Mouse (Mus musculus): ENCODE results near the gene Pik3ap1. TPM values are rescaled to one million over a fixed set of nuclear protein-coding genes. Genes with fewer than 3 reads are reported as not detected.
A peak's percentile ranks its signal among the peaks of the same experiment; 100 is the strongest.
"Not testable (repeated sequence)": the region's sequence is repeated elsewhere in the genome, so short reads cannot be mapped to it uniquely, and the experiment has no call there.

The Pik3ap1 gene
- polyA plus RNA-seq, 1 experiment from 2014 or later, result 5.7 TPM

DNA sequence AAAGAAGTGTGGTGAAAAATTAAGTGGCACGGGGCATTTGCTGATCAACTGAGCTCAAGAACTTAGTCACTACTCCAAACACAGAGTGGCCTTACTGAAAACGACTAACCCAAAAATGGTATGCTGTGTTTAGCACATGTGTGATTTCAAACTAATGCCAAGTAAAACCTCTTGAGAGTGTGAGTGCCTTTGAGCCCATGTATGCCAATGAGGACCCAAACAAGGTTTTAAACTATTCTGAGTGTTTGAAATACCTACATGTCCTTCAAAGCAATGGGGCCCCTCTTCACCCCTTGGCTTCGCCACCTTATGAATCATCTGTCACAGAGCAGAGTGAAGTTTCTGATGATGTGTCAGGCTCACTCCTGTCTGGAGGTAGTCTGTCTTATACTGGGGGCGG lies 61.8 kb downstream of the Pik3ap1 start:
- no peak overlapping the region for H3K4me2 ChIP-seq (ENCODE audit: low read depth, low read length)
- no peak for ATAC-seq

DNA sequence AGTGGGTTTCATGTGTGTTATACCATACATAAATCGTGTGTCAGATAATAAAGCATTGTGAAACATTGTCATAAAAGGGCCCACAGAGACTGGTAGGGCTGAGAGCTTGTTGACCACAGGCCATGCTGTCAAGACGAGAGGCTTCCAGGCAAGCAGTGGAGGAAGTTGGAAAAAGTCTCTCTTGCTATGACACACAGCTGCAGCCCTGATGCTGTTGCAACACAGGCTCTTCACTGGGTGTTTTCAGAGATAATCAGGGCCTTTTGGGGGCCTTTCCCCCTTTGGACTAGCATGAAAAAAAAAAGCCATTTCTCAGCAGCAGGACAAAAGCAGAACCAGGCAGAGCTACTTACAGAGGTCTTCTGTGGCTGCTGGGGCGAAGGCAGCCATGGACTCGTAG lies 63.8 kb downstream of the Pik3ap1 start:
- Histone ChIP-seq H3K36me3 (ENCODE audit: control insufficient read depth, insufficient read depth, low read length) (no peaks in the 10 kb centered on the region), H3K27ac (ENCODE audit: low read length) (no peak overlapping the region), H3K9me3 (ENCODE audit: control insufficient read depth, low read length) (no peaks in the 10 kb centered on the region), H3K4me3 (ENCODE audit: low read length) (no peak overlapping the region), H3K9ac (ENCODE audit: low read depth, low read length) (no peak overlapping the region), H3K4me1 (ENCODE audit: control insufficient read depth, insufficient read depth, low read length) (peaks cover 13% of the 10 kb centered on the region), H3K4me2 (ENCODE audit: low read depth, low read length) (no peak overlapping the region), H3K27me3 (replicated peaks; ENCODE audit: control insufficient read depth, insufficient read depth, low read length) (no peaks in the 10 kb centered on the region)
- ATAC-seq, result no peak
- 77% methylated on average over 4 of the region's 4 CpGs for WGBS

More for the DNA sequence above, 61.8 kb downstream of the Pik3ap1 start:
- 79% methylated on average over 4 of the region's 4 CpGs for WGBS
- H3K4me3 ChIP-seq (ENCODE audit: low read length), result no peak overlapping the region
- peaks cover 13% of the 10 kb centered on the region for H3K4me1 ChIP-seq (ENCODE audit: control insufficient read depth, insufficient read depth, low read length)
- H3K9me3 ChIP-seq (ENCODE audit: control insufficient read depth, low read length), result no peaks in the 10 kb centered on the region
- no peak overlapping the region for H3K9ac ChIP-seq (ENCODE audit: low read depth, low read length)
- H3K27ac ChIP-seq (ENCODE audit: low read length), result no peak overlapping the region
- H3K27me3 ChIP-seq (replicated peaks; ENCODE audit: control insufficient read depth, insufficient read depth, low read length), result no peaks in the 10 kb centered on the region
- H3K36me3 ChIP-seq (ENCODE audit: control insufficient read depth, insufficient read depth, low read length), result no peaks in the 10 kb centered on the region

DNA sequence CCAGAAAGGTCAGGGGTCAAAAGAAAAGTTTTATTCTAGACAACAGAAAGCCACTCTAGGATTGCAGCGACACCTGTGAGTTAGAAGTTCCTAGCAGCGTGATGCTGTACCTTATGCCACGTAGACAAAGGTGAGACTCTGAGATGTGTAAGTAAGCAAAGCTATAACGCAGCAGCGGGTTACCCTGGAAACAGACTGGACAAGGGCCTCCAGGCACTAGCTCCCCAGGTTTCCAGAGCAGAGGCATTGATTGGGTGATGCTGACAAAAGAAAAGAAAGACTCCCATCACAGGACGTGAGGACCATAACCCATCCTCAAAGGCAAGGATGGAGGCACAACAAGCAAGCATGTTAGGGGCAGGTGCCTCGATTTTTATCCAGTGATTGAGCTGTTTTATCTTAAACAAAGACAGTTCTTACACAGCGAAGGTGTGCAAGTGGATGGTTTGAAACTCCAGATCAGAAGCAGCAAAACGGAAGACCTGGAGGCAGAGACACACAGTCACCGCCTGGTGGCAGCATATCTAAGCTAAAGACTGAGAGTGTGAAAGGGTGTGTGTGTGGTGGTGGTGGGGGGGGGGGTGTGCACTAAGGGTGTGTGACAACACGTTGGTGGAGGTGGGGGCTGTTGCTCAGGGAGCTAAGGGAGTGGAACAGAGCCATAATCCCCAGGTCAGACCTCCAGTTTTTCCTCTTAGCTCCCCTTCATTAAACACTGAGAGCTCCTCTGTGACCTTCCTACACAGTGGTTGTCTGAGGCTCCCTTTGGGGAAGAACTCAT lies 67.4 kb downstream of the Pik3ap1 start:
- ATAC-seq, result peak; percentile 49
- 34% methylated on average over 11 of the region's 11 CpGs for WGBS
- Histone ChIP-seq H3K9me3 (ENCODE audit: control insufficient read depth, low read length) (no peaks in the 10 kb centered on the region), H3K4me3 (ENCODE audit: low read length) (no peak overlapping the region), H3K36me3 (ENCODE audit: control insufficient read depth, insufficient read depth, low read length) (no peaks in the 10 kb centered on the region), H3K9ac (ENCODE audit: low read depth, low read length) (no peak overlapping the region), H3K4me1 (ENCODE audit: control insufficient read depth, insufficient read depth, low read length) (peaks cover 13% of the 10 kb centered on the region), H3K27ac (ENCODE audit: low read length) (no peak overlapping the region), H3K27me3 (replicated peaks; ENCODE audit: control insufficient read depth, insufficient read depth, low read length) (no peaks in the 10 kb centered on the region; the same call in 1 of the 2 replicates), H3K4me2 (ENCODE audit: low read depth, low read length) (no peak overlapping the region)

DNA sequence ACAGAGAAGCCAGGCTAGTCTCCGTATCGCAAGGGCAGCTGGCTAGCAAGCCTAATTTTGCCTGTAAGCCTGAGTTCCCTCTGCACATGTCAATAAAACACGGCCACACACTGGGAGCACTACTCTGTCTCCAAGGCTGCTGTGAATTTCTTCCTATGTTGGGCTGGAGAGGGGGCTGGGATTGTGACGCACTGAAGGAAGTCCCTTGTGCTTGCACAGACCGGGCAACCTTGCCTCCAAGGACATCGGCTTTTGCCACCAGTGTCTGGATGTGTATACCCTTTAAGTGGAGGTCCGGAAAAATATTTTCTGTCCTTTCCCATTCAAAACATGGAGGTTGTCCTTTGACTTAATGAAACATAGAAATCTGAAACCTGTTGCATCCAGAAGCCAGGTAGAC lies 70.2 kb downstream of the Pik3ap1 start:
- ATAC-seq, result no peak
- 83% methylated on average over 7 of the region's 7 CpGs for WGBS
- Histone ChIP-seq H3K4me3 (ENCODE audit: low read length) (no peak overlapping the region), H3K27ac (ENCODE audit: low read length) (no peak overlapping the region), H3K9me3 (ENCODE audit: control insufficient read depth, low read length) (no peaks in the 10 kb centered on the region), H3K4me2 (ENCODE audit: low read depth, low read length) (no peak overlapping the region), H3K4me1 (ENCODE audit: control insufficient read depth, insufficient read depth, low read length) (no peaks in the 10 kb centered on the region; the same call in 1 of the 2 replicates), H3K36me3 (ENCODE audit: control insufficient read depth, insufficient read depth, low read length) (no peaks in the 10 kb centered on the region), H3K9ac (ENCODE audit: low read depth, low read length) (no peak overlapping the region), H3K27me3 (replicated peaks; ENCODE audit: control insufficient read depth, insufficient read depth, low read length) (no peaks in the 10 kb centered on the region; the same call in 1 of the 2 replicates)

DNA sequence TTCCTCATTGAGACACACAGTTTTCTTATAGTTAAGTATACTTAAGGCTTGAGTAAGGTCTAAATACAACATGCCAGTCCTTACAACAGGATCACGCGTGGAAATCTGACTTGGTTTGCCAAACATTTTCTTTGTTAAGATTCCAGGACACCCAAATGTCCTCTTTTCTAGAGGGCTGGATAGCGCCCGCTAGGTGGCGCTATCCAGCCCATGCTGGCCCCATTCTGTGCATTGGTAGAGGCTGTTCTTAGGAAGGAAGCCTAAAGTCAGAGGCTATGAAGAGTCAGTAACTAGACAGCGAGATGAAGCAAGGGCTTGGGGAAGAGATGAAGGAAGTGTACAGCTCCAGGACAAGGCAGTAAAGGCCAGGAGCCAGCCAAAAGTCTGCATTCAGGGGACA lies 71.2 kb downstream of the Pik3ap1 start:
- Histone ChIP-seq H3K4me3 (ENCODE audit: low read length) (no peak overlapping the region), H3K4me1 (ENCODE audit: control insufficient read depth, insufficient read depth, low read length) (no peaks in the 10 kb centered on the region; the same call in 1 of the 2 replicates), H3K4me2 (ENCODE audit: low read depth, low read length) (no peak overlapping the region), H3K27ac (ENCODE audit: low read length) (no peak overlapping the region), H3K36me3 (ENCODE audit: control insufficient read depth, insufficient read depth, low read length) (no peaks in the 10 kb centered on the region), H3K9ac (ENCODE audit: low read depth, low read length) (no peak overlapping the region), H3K9me3 (ENCODE audit: control insufficient read depth, low read length) (no peaks in the 10 kb centered on the region), H3K27me3 (replicated peaks; ENCODE audit: control insufficient read depth, insufficient read depth, low read length) (no peaks in the 10 kb centered on the region; the same call in 1 of the 2 replicates)
- ATAC-seq, result no peak
- WGBS, result 26% methylated on average over 6 of the region's 6 CpGs

DNA sequence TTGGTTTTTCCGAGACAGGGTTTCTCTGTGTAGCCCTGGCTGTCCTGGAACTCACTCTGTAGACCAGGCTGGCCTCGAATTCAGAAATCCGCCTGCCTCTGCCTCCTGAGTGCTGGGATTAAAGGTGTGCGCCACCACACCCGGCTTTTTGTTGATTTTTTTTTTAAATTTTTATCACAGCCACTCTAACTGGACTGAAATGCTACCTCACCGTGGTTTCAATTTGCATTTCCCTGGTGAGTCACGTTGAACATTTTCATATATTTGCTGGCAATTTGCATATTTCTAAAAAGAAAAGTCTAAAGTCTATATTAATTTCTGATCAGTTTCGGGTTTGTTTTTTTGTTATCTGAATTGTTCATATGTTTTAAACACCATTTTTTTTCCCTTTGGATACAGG lies 72.3 kb downstream of the Pik3ap1 start:
- H3K4me1 ChIP-seq (ENCODE audit: control insufficient read depth, insufficient read depth, low read length); H3K36me3 ChIP-seq (ENCODE audit: control insufficient read depth, insufficient read depth, low read length); H3K27ac ChIP-seq (ENCODE audit: low read length); H3K4me2 ChIP-seq (ENCODE audit: low read depth, low read length); H3K9me3 ChIP-seq (ENCODE audit: control insufficient read depth, low read length); ATAC-seq; H3K27me3 ChIP-seq (replicated peaks; ENCODE audit: control insufficient read depth, insufficient read depth, low read length); H3K9ac ChIP-seq (ENCODE audit: low read depth, low read length); H3K4me3 ChIP-seq (ENCODE audit: low read length): not testable (repeated sequence)
- 89% methylated on average over 8 of the region's 8 CpGs for WGBS

DNA sequence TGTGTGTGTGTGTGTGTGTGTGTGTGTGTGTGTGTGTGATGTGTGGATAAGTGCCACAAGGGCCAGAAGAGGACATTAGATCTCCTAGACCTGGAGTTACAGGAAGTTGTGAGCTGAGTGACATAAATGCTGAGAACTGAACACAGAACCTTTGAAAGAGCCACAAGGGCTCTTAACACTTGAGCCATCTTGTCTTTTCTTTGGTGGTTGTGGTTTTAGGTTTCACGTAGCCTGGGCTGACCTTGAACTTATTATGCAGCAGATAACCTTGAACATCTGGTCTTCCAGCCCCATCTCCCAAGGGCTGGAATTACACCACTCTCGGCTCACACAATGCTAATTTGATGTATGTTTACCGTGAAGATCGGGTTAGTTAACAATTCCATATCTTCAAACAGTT lies 72.9 kb downstream of the Pik3ap1 start:
- Histone ChIP-seq H3K27ac (ENCODE audit: low read length) (no peak overlapping the region), H3K27me3 (replicated peaks; ENCODE audit: control insufficient read depth, insufficient read depth, low read length) (no peaks in the 10 kb centered on the region; the same call in 1 of the 2 replicates), H3K9ac (ENCODE audit: low read depth, low read length) (no peak overlapping the region), H3K4me3 (ENCODE audit: low read length) (no peak overlapping the region), H3K9me3 (ENCODE audit: control insufficient read depth, low read length) (no peaks in the 10 kb centered on the region), H3K4me2 (ENCODE audit: low read depth, low read length) (no peak overlapping the region), H3K36me3 (ENCODE audit: control insufficient read depth, insufficient read depth, low read length) (no peaks in the 10 kb centered on the region), H3K4me1 (ENCODE audit: control insufficient read depth, insufficient read depth, low read length) (no peaks in the 10 kb centered on the region; the same call in 1 of the 2 replicates)
- 78% methylated on average over 4 of the region's 4 CpGs for WGBS
- ATAC-seq, result no peak

DNA sequence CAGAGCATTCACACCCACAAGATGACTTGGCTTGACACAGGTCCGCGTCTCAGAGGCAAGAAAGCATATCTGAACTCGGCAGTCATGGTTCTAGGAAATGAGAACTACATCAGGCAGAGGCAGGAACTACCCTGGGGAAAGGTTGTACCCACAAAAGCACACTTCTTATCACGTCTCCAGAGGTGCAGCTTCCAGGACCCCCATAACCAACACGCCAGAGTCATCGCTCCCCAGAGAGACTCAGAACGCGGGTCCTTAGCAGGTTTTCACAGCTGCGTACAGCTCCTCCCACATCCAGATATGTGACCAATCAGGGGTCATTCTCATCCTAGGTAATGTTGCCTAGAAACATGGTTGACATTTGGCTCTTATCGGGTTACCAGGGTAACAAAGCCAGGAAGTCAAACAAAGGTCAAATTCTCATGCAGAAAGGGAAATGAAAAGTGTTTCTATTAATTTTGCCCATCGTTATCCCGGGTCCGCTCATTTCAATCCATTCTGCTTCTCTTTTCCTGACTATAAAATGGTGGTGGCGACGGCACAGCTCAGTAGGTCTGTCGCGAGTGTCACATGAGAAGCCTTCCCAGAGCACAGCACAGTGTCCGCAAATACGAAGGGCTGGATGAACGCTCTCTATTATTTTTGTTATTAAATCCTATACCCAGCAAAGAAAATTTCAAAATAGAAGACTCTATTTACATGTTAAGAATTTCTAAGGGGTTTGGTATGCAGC lies 73.8 kb downstream of the Pik3ap1 start:
- Histone ChIP-seq H3K27ac (ENCODE audit: low read length) (no peak overlapping the region), H3K4me1 (ENCODE audit: control insufficient read depth, insufficient read depth, low read length) (no peaks in the 10 kb centered on the region; the same call in 1 of the 2 replicates), H3K36me3 (ENCODE audit: control insufficient read depth, insufficient read depth, low read length) (no peaks in the 10 kb centered on the region), H3K9ac (ENCODE audit: low read depth, low read length) (no peak overlapping the region), H3K27me3 (replicated peaks; ENCODE audit: control insufficient read depth, insufficient read depth, low read length) (no peaks in the 10 kb centered on the region; the same call in 1 of the 2 replicates), H3K4me3 (ENCODE audit: low read length) (peak overlapping the region; percentile 26), H3K4me2 (ENCODE audit: low read depth, low read length) (peak overlapping the region; percentile 64), H3K9me3 (ENCODE audit: control insufficient read depth, low read length) (no peaks in the 10 kb centered on the region)
- ATAC-seq, result peak; percentile 93
- WGBS, result 14% methylated on average over 20 of the region's 20 CpGs

DNA sequence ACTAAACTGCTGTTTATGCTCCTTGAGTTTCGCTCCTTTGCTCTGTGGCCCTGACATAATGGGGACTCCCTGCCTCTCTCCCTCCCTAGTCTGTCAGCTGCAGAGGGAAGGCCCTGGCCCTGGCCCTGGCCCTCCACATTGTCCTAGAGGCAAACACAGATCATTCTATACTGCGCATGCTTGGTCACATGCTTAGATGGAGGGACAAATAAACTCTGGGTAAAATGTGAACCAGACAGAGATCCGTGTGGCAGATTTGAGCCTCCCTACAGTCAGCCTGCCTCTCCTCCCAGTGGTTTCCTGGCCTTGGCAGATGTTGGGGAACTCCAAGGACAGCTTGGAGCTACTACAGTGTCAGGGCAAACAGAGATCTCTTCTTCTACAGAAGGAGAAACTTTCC lies 81.0 kb downstream of the Pik3ap1 start:
- Histone ChIP-seq H3K4me2 (ENCODE audit: low read depth, low read length) (no peak overlapping the region), H3K4me3 (ENCODE audit: low read length) (no peak overlapping the region), H3K36me3 (ENCODE audit: control insufficient read depth, insufficient read depth, low read length) (no peaks in the 10 kb centered on the region), H3K4me1 (ENCODE audit: control insufficient read depth, insufficient read depth, low read length) (no peaks in the 10 kb centered on the region), H3K27ac (ENCODE audit: low read length) (0 out of 2 replicates have a peak overlapping the region, but pooled peaks have one; percentile 15), H3K27me3 (replicated peaks; ENCODE audit: control insufficient read depth, insufficient read depth, low read length) (no peaks in the 10 kb centered on the region), H3K9ac (ENCODE audit: low read depth, low read length) (no peak overlapping the region), H3K9me3 (ENCODE audit: control insufficient read depth, low read length) (no peaks in the 10 kb centered on the region)
- ATAC-seq, result peak; percentile 28; the same call in 1 of the 2 replicates
- WGBS, result 55% methylated on average over 3 of the region's 3 CpGs

Data from intestine, embryonic 16.5 days (tissue).